Mouse (Mus musculus) kidney, embryonic 14.5 days (tissue): Measurements from ENCODE around the gene Nck2. TPM values are rescaled to one million over a fixed set of nuclear protein-coding genes. Genes with fewer than 3 reads are reported as not detected.

ENCODE experiments used
- ATAC-seq: fragments of 200-750 bp; cut with Nextera tagmentation; 2 replicates; pipeline ENCODE4 v1.8.0; 2017; ENCODE audit warnings: moderate number of reproducible peaks, mild to moderate bottlenecking, moderate TSS enrichment, moderate library complexity; ENCODE audit not compliant: low FRiP score, low TSS enrichment
- H3K27ac ChIP-seq: fragments of 300-500 bp; sonication (generic); 2 replicates; pipeline ENCODE4 v1.5.1; 2014; ENCODE audit warnings: low read depth, mild to moderate bottlenecking, low read length, moderate library complexity, mixed read lengths
- H3K27me3 ChIP-seq: fragments of 300-500 bp; sonication (generic); 2 replicates; pipeline ENCODE4 v1.6.1; 2014; ENCODE audit warnings: mild to moderate bottlenecking, low read length; ENCODE audit not compliant: control insufficient read depth, insufficient read depth
- H3K36me3 ChIP-seq: fragments of 300-500 bp; sonication (generic); 2 replicates; pipeline ENCODE4 v1.6.1; 2014; ENCODE audit warnings: low read length, mixed read lengths; ENCODE audit not compliant: control insufficient read depth, insufficient read depth
- H3K4me1 ChIP-seq: fragments of 300-500 bp; sonication (generic); 2 replicates; pipeline ENCODE4 v1.6.1; 2014; ENCODE audit warnings: low read length, mixed read lengths; ENCODE audit not compliant: control insufficient read depth, insufficient read depth
- H3K4me2 ChIP-seq: fragments of 300-500 bp; sonication (generic); replicated peaks from 2 replicates; pipeline ENCODE4 v1.6.1; 2014; ENCODE audit warnings: low read depth, mild to moderate bottlenecking, low read length
- H3K4me3 ChIP-seq: fragments of 300-500 bp; sonication (generic); 2 replicates; pipeline ENCODE4 v1.5.1; 2014; ENCODE audit warnings: mild to moderate bottlenecking, low read length
- H3K9ac ChIP-seq: fragments of 300-500 bp; sonication (generic); 2 replicates; pipeline ENCODE4 v1.6.1; 2014; ENCODE audit warnings: low read depth, mild to moderate bottlenecking, low read length, moderate library complexity
- H3K9me3 ChIP-seq: fragments of 300-500 bp; sonication (generic); 2 replicates; pipeline ENCODE4 v1.6.1; 2016; ENCODE audit warnings: low read length; ENCODE audit not compliant: control insufficient read depth
- WGBS: fragments of 180-500 bp; shearing (Covaris S2); extraction: QIAGEN DNeasy Blood & Tissue Kit; methylation state at CpG from one replicate; pipeline ENCODE4 v1.1.7; 2014; 5-methylcytosine and 5-hydroxymethylcytosine counted together
- polyA plus RNA-seq: library from polyadenylated mRNA; unstranded; fragments of >200 nt; fragmentation: Nextera tagmentation; extraction: Ambion mirVana; gene quantifications from 2 replicates; pipeline ENCODE4 v1.2.1, GENCODE M21; 2014

Nck2 gene
- polyA plus RNA-seq, 1 experiment from 2014 or later = 54.0 TPM

DNA sequence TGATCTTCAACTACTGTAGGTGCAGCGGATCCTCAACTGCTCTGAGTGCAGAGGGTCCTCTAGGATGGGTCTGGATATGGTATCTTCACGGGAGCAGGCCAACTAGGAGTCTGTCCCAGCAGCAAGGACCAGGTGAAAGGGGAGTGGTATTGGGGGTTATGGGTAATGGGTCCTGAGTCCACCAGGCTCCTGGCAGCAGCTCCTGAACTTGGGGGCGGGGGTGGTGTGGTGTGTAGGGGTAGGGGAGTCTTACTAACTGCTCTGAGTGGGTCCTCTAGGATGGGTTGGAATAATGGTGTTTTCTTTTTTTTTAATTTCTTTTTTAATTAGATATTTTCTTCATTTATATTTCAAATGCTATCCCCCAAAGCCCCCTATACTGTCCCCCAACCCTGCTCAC, 73.0 kb downstream of the Nck2 start:
- Histone ChIP-seq H3K4me2 (no peak overlapping the region), H3K4me1 (no peaks in the 10 kb centered on the region), H3K27me3 (no peaks in the 10 kb centered on the region), H3K9ac (no peak overlapping the region), H3K27ac (no peak overlapping the region), H3K4me3 (no peak overlapping the region), H3K9me3 (no peaks in the 10 kb centered on the region), H3K36me3 (peaks cover 13% of the 10 kb centered on the region; the same call in 1 of the 2 replicates)
- WGBS = 97% methylated on average over 3 of the region's 3 CpGs
- no peak for ATAC-seq

DNA sequence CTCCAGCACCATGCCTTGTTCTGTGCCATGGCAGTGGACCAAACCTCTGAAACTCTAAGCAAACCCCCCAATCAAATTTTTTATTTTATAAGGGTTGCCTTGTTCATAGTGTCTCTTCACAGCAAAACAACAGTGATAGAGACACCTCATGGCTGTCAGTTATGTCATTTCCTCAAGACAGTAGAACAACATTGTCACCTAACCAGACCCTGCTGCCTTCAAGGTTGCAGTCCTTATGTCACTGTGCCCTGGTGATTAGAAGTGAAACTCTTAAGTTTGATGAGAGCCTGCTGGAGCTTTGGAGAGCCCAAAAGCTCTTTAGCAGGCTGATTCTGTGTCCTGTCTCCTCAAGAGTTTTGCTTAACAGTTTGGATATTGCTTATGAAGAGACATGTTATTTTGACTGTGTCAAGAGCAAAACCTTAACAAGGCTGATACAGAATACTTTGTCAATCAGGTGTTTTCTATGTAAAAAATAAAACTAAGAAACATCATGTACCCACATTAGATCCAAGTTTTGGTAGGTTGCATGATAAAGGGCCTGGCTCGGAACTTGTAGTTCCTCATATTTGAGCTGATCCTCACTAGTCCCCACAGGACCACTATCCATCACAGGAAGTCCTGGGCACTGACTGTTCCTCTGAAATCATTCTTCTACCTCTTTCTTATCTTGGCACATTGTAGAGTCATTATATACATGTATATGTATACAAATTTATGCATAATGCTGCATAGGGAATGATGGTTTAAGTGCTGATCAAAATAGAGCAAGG, 76.0 kb downstream of the Nck2 start:
- Histone ChIP-seq H3K27ac (no peak overlapping the region), H3K27me3 (no peaks in the 10 kb centered on the region), H3K9me3 (no peaks in the 10 kb centered on the region), H3K9ac (no peak overlapping the region), H3K4me1 (no peaks in the 10 kb centered on the region), H3K4me3 (no peak overlapping the region), H3K4me2 (no peak overlapping the region), H3K36me3 (no peaks in the 10 kb centered on the region)
- ATAC-seq = no peak
- 78% methylated on average over 1 of the region's 1 CpGs for WGBS

DNA sequence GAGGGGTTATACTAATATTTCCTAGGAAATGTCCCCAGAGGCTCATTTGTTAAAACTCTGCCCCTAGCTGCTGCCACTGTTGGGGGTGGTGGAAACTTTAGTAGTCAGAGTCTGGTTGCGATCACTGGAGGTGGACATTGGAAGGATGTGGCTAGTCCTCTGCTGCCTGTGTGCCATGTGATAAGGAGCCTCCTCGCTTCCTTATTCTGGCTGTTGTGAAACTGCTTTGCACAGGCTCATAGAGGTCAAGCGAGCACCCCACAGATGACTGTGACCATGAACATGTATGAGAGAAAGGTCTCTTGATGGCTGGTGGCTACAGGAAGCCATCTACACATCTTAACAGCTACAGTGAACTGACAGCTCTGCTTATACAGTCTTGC, 76.6 kb downstream of the Nck2 start:
- Histone ChIP-seq H3K36me3 (no peaks in the 10 kb centered on the region), H3K4me3 (no peak overlapping the region), H3K4me2 (no peak overlapping the region), H3K27ac (no peak overlapping the region), H3K9ac (no peak overlapping the region), H3K27me3 (no peaks in the 10 kb centered on the region), H3K4me1 (no peaks in the 10 kb centered on the region), H3K9me3 (no peaks in the 10 kb centered on the region)
- ATAC-seq = no peak
- 91% methylated on average over 3 of the region's 3 CpGs for WGBS

DNA sequence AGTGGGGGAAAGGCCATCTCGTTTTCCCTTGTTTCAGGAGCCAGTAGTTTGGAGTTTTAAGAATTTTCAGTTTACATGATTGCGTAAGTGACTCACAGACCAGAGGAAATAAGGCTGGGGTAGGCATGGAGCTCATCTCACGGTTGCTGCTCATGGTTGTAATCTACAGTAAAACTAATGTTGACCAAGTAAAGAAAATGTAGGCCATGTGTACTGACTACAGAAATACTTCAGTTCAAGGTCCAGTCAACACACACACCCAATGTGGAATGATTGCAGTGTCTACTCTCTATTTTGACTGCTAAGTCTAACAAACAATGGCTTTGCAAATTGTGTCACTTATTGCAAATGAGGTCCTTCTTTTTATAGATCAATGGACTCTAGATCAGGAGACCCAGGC, 77.1 kb downstream of the Nck2 start:
- Histone ChIP-seq H3K4me1 (no peaks in the 10 kb centered on the region), H3K36me3 (no peaks in the 10 kb centered on the region), H3K27me3 (no peaks in the 10 kb centered on the region), H3K27ac (no peak overlapping the region), H3K4me3 (no peak overlapping the region), H3K9me3 (no peaks in the 10 kb centered on the region), H3K4me2 (no peak overlapping the region), H3K9ac (no peak overlapping the region)
- ATAC-seq = no peak
- 90% methylated on average over 3 of the region's 3 CpGs for WGBS

DNA sequence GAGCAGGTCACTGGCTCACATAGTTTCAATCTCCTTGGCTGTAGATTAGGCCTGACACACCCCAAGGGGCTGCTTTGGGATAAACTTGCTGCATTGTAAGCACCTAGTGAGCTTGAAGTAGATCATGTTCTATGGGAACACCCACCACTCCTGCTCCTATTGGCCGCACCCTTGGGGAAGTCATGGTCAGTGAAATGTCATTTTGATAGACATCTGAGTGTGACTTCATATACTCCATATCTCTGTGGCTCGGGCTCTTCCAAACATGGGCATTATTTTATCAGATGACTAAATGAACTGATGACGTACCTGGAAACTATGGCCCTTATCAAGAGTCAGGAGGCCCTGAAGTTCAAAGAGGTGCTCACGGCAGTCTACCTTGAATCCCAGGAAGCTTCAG, 77.6 kb downstream of the Nck2 start:
- Histone ChIP-seq H3K4me2 (no peak overlapping the region), H3K4me3 (no peak overlapping the region), H3K9me3 (no peaks in the 10 kb centered on the region), H3K9ac (no peak overlapping the region), H3K4me1 (no peaks in the 10 kb centered on the region), H3K36me3 (no peaks in the 10 kb centered on the region), H3K27ac (no peak overlapping the region), H3K27me3 (no peaks in the 10 kb centered on the region)
- WGBS = 89% methylated on average over 4 of the region's 4 CpGs
- no peak for ATAC-seq

DNA sequence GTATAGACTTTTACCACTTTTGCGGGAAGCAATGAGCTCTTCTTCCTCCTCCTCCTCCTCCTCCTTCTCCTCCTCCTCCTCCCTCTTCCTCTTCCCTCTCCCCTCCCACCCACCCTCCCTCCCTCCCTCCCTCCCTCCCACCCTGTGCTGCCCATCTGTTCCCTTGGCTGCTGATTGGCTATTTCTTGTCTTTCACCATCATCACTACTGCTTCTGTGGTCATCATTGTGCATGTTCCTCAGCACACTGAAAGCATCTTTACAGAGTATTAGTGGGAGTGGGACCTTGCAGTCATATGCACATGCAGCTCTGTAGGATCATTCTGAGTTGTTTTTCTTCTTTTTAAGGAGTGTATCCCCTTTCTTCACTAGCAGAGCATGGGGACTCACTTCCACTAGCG, 78.6 kb downstream of the Nck2 start:
- Histone ChIP-seq H3K4me2 (no peak overlapping the region), H3K27me3 (no peaks in the 10 kb centered on the region), H3K9ac (no peak overlapping the region), H3K36me3 (no peaks in the 10 kb centered on the region), H3K4me3 (no peak overlapping the region), H3K9me3 (no peaks in the 10 kb centered on the region), H3K27ac (no peak overlapping the region), H3K4me1 (no peaks in the 10 kb centered on the region)
- ATAC-seq = no peak
- 63% methylated on average over 2 of the region's 2 CpGs for WGBS

DNA sequence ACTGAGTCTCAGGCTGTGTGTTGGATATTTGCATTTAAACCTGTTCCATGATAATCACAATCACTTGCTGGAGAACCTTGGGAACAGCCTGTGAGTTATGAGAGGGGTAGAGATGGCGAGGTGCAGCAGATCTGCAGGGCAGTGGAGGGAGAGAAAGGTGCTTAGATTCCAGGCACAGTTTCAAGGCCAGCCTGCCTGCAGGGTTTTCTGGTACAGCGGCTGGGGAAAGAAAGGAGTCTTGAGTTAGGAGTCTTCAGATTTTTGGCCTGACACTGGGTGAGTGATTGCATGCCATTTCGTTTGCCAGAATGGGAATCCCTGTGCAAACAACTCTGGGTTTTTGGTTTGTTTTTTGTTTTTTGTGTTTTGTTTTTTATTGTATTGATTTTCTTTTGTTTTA, 80.0 kb downstream of the Nck2 start:
- WGBS = 79% methylated on average over 3 of the region's 3 CpGs
- no peaks in the 10 kb centered on the region for H3K9me3 ChIP-seq
- no peaks in the 10 kb centered on the region for H3K36me3 ChIP-seq
- no peak for ATAC-seq
- no peak overlapping the region for H3K4me3 ChIP-seq
- H3K4me1 ChIP-seq = no peaks in the 10 kb centered on the region; the same call in 1 of the 2 replicates
- H3K27me3 ChIP-seq = no peaks in the 10 kb centered on the region
- no peak overlapping the region for H3K9ac ChIP-seq
- H3K27ac ChIP-seq = no peak overlapping the region
- no peak overlapping the region for H3K4me2 ChIP-seq

DNA sequence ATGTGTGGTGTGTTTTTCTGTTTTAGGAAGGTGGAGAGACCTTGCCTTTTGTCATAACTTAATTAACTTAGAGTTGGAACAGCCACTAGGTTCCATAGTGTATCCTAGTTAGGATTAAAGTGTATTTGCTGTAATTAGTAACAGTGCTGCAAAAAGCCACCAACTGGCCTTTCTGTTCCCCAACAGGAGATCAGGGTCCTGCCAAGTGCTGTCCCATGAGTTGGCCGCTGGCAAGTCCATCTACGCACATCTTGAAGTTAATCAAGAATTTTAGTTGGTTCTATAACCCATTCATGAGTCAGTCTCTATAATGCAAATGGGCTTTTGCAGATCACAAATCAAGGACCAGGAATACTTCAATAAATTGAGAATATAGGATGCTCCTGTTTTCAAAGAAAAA, 83.9 kb downstream of the Nck2 start:
- no peaks in the 10 kb centered on the region for H3K27me3 ChIP-seq
- H3K4me1 ChIP-seq = peaks cover 21% of the 10 kb centered on the region
- 96% methylated on average over 2 of the region's 2 CpGs for WGBS
- no peaks in the 10 kb centered on the region for H3K9me3 ChIP-seq
- H3K4me3 ChIP-seq = no peak overlapping the region
- no peak overlapping the region for H3K9ac ChIP-seq
- H3K36me3 ChIP-seq = no peaks in the 10 kb centered on the region; the same call in 1 of the 2 replicates
- ATAC-seq = no peak
- H3K27ac ChIP-seq = no peak overlapping the region
- no peak overlapping the region for H3K4me2 ChIP-seq

DNA sequence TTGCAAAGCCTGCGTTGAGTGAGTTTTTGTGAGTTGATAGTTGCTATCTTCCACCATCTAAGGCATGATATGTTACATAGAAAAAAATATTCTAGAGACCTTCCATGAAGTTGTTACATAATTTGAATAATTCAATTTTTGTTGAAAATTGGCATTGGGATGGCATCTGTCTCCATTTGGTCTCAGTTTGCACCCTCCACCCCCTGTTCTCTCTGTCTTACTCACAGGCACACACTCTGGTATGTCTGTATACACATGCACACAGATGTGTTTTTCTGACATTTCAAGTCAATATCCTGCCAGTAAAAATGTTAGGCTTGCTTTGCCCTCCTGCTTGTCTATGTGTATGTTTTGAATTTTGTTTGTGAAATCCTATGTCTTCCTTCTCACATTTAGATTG, 84.7 kb downstream of the Nck2 start:
- ATAC-seq = no peak
- Histone ChIP-seq H3K27ac (no peak overlapping the region), H3K9ac (no peak overlapping the region), H3K36me3 (no peaks in the 10 kb centered on the region; the same call in 1 of the 2 replicates), H3K4me3 (no peak overlapping the region), H3K27me3 (no peaks in the 10 kb centered on the region), H3K4me2 (no peak overlapping the region), H3K4me1 (peaks cover 21% of the 10 kb centered on the region), H3K9me3 (no peaks in the 10 kb centered on the region)
- 90% methylated on average over 1 of the region's 1 CpGs for WGBS
